Mouse (Mus musculus) right cerebral cortex, postnatal 10 days (tissue): ENCODE measurements around the gene Odf2l.

Experiments used
- DNase-seq, 2 experiments: peaks; one replicate each; pipeline ENCODE4 v3.0.0; 2021; ENCODE audit warnings: low spot score in 2 of 2

The Odf2l gene

GRCm38 (mm10) chr3:145140236-145140635, 21.8 kb downstream of the Odf2l start:
- DNase-seq = no peak

- no peak for DNase-seq
Measured at GRCm38 (mm10) chr3:145142925-145143324, 24.5 kb downstream of the Odf2l start.

- DNase-seq = no peak
Measured at GRCm38 (mm10) chr3:145143856-145144255, 25.5 kb downstream of the Odf2l start.

GRCm38 (mm10) chr3:145146871-145147270, 28.5 kb downstream of the Odf2l start:
- no peak for DNase-seq

- no peak for DNase-seq
Measured at GRCm38 (mm10) chr3:145147483-145147882, 29.1 kb downstream of the Odf2l start.

- DNase-seq = no peak
Measured at GRCm38 (mm10) chr3:145147952-145148351, 29.6 kb downstream of the Odf2l start.

- no peak for DNase-seq
Measured at GRCm38 (mm10) chr3:145151092-145151491, 32.7 kb downstream of the Odf2l start.

GRCm38 (mm10) chr3:145151933-145152332, 33.5 kb downstream of the Odf2l start:
- DNase-seq = no peak

- DNase-seq = no peak
Measured at GRCm38 (mm10) chr3:145156883-145157282, 38.5 kb downstream of the Odf2l start.

- no peak for DNase-seq
Measured at GRCm38 (mm10) chr3:145158441-145158840, 40.1 kb downstream of the Odf2l start.

GRCm38 (mm10) chr3:145166741-145167140, 48.4 kb downstream of the Odf2l start:
- DNase-seq = no peak

- no peak for DNase-seq
Measured at GRCm38 (mm10) chr3:145167766-145168165, 49.4 kb downstream of the Odf2l start.

- no peak for DNase-seq
Measured at GRCm38 (mm10) chr3:145168844-145169696, 50.7 kb downstream of the Odf2l start.

- DNase-seq = no peak
Measured at GRCm38 (mm10) chr3:145170028-145170427, 51.6 kb downstream of the Odf2l start.

GRCm38 (mm10) chr3:145170604-145171389, 52.4 kb downstream of the Odf2l start:
- no peak for DNase-seq

GRCm38 (mm10) chr3:145171390-145172060, 53.1 kb downstream of the Odf2l start:
- DNase-seq = no peak

- DNase-seq = no peak
Measured at GRCm38 (mm10) chr3:145184645-145185044, 66.3 kb downstream of the Odf2l start.

- no peak for DNase-seq
Measured at GRCm38 (mm10) chr3:145191972-145192371, 73.6 kb downstream of the Odf2l start.

GRCm38 (mm10) chr3:145195240-145195923, 77.0 kb downstream of the Odf2l start:
- DNase-seq = no peak

- DNase-seq = no peak
Measured at GRCm38 (mm10) chr3:145198050-145198449, 79.7 kb downstream of the Odf2l start.
